Mouse (Mus musculus): ENCODE results near the gene Rpl38.

Rpl38 gene

DNA sequence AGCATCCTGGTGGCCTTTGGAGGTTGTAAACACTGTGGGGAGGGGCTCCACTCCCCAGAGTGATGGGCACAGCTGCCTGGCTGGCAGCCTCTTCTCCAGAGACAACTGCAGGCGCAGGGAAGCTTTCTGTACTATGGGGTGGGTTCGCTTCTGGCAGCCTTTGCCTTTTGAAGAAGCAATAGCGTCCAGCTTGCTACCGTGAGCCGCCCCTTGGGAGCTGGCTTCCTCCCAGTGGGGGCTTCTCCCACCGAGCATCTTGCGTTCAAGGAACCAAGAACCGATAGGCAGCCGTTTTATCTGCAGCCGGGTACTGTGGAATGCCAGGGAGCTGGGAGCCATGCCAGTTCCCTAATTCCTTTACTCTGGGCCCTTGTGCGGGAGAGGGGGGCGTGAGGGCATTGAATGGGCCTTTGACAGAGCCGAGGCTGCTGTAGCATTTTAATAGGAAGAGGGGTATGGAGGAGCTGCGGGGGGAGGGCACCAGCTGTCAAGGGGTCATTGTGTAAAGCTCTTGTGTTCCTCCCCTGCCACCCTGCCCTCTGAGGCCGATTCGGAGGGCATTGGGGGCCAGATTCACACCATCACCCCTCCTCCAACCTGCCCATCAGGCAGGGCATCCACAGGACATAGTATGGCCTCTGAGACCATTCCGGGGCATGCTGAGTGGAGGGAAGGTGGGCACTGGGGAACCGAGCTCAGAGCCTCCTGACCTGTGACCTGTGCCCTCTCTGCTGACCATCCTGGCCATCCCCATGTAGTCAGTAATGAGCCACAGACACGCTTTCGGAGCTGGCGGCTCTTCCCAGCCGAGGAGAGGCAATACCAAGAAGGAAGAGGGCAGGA lies 36.0 kb downstream of the Rpl38 start:
- no peak for DNase-seq (ENCODE audit: low spot score)

- DNase-seq (ENCODE audit: low spot score), result no peak
Observed at GRCm38 (mm10) chr11:114706358-114706757, 38.0 kb downstream of the Rpl38 start.

GRCm38 (mm10) chr11:114711393-114711792 lies 43.1 kb downstream of the Rpl38 start:
- no peak for DNase-seq (ENCODE audit: low spot score)

- no peak for DNase-seq (ENCODE audit: low spot score)
Observed at GRCm38 (mm10) chr11:114711861-114712260, 43.5 kb downstream of the Rpl38 start.

DNA sequence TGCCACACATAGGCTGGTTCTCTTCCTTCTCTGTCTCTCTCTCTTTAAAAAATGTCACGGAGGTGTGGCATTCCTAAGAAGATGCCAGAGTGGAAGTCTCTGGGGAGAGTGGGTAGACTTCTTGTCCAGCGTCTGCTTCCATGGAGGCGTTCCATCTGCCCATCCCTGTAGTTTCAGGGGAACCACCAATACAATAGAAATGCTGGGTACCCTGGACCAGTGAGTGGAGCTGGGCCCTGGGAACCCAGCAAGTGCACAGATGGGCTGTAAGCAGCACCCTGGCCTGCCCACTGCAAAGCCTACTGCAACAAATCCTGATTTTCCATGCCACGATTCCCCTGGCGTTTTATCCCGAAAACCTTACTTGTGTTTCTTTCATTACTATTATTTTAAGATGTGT lies 46.2 kb downstream of the Rpl38 start:
- DNase-seq (ENCODE audit: low spot score), result no peak

DNA sequence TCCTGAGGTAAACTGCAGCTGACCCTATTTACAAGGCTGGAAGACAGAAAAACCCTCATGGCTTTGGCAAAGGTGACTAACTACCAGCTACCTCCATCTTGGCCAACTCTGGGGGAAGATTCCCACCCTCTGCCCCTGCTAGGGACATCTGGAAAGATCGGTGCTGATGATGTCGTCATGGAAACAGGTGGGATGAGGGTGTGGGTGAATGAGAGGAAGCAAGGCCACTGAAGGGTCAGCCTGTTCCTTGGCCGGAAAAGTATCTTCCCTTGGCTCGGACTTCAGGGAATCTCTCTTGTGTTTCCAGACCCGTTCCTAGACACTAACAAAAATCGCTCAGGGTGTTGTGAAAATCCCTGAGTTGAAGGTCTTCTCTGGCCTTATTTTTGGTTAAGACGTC lies 47.2 kb downstream of the Rpl38 start:
- DNase-seq (ENCODE audit: low spot score), result no peak

- DNase-seq (ENCODE audit: low spot score), result no peak
Observed at GRCm38 (mm10) chr11:114720535-114720934, 52.2 kb downstream of the Rpl38 start.
